ENCODE assay signal across 25 mouse cellular contexts in the genomic region with DNA sequence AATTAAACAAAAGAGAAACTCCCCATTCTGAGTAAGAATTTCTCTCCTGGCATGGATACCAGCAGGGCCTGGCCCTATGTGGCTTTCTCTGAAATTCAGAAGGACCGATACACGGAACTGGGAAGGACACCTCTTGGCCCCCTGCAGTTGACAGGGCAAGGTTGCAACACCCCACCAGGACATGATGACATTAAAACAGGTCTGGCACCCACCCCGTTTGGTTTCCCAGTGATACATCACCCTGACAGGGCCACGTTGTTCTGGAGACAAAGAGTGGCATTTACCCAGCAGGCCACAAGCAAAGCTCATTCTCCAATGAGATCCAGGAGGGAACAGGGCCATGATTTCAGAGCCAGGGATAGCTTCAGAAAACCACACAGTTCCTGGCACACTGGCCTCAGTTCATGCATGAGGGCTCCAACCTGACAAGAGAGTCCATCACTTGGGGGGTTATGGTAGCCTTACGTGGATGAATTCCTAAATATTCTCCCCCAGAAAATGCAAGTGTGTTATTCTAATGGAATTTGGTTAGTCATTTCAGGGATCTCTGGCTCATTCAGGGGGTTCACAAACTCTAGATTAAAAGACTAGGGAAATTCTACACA. TPM values are rescaled to one million over a fixed set of nuclear protein-coding genes. Genes with fewer than 3 reads are reported as not detected.
A peak's percentile ranks its signal among the peaks of the same experiment; 100 is the strongest.
DNase-seq lines count a peak whose midpoint lies in the region; ATAC-seq and TF ChIP-seq lines count a peak whose summit lies in the region.
"Had no signal": no experiment of that assay in that cellular context is flagged by ENCODE, and none has a peak within 500 bp of the region (broad histone marks: within the 10 kb centered on the region; RNA-seq: fewer than 3 reads in every experiment).

No protein-coding gene starts in this region.

- H3K9me3 ChIP-seq in hindbrain, postnatal 0 days (ENCODE audit: low read length) = no peaks in the 10 kb centered on the region
- no peaks in the 10 kb centered on the region for H3K9me3 ChIP-seq in hindbrain, embryonic 10.5 days
- H3K9me3 ChIP-seq: embryonic facial prominence, embryonic 15.5 days; forebrain, embryonic 15.5 days; hindbrain, embryonic 15.5 days had no signal

- no peak for ATAC-seq in hindbrain, postnatal 0 days
- ATAC-seq: forebrain, embryonic 15.5 days; inflammation-experienced regulatory T-cells, adult 6 months; intestine, postnatal 0 days had no signal

- DNase-seq in adrenal gland, adult 8-10 months = peak; percentile 57
- DNase-seq in adrenal gland, adult 18-20 months (ENCODE audit: low spot score in 2 of 2) = no peak
- DNase-seq in hindbrain, postnatal 0 days (ENCODE audit: low spot score) = peak; percentile 27
- no peak for DNase-seq in hindbrain, embryonic 10.5 days (ENCODE audit: low spot score)
- peak; percentile 77 for DNase-seq in Muller cell, postnatal 12 days (ENCODE audit: inconsistent ontology term)
- DNase-seq in brain, adult 2 months (ENCODE audit: low read depth, low spot score) = peak; percentile 52
- no peak for DNase-seq in right cerebral cortex, adult 18-20 months
- DNase-seq: cerebellum, adult 18-20 months; cerebellum, postnatal 14 days; embryo, embryonic 11 days; heart, adult 2 months had no signal

- no peaks in the 10 kb centered on the region for H3K36me3 ChIP-seq in hindbrain, postnatal 0 days (ENCODE audit: insufficient read depth, low read length)
- H3K36me3 ChIP-seq in hindbrain, embryonic 10.5 days = no peaks in the 10 kb centered on the region
- H3K36me3 ChIP-seq: embryonic facial prominence, embryonic 15.5 days; forebrain, embryonic 15.5 days; hindbrain, embryonic 15.5 days had no signal

- no peak for TF ChIP-seq CTCF in hindbrain, postnatal 0 days (IDR thresholded peaks at IDR 0.05; ENCODE audit: low read depth)

- no peak overlapping the region for H3K4me3 ChIP-seq in hindbrain, postnatal 0 days (ENCODE audit: low read length)
- no peak overlapping the region for H3K4me3 ChIP-seq in hindbrain, embryonic 10.5 days
- H3K4me3 ChIP-seq: embryonic facial prominence, embryonic 15.5 days; erythroblast, embryonic 14.5 days; forebrain, embryonic 15.5 days; heart, adult 2 months; hindbrain, embryonic 15.5 days had no signal

- H3K9ac ChIP-seq in hindbrain, postnatal 0 days (replicated peaks; ENCODE audit: low read length) = no peak overlapping the region
- H3K9ac ChIP-seq: embryonic facial prominence, embryonic 15.5 days; forebrain, embryonic 15.5 days; hindbrain, embryonic 15.5 days had no signal

- H3K27ac ChIP-seq in hindbrain, postnatal 0 days = no peak overlapping the region
- H3K27ac ChIP-seq in hindbrain, embryonic 10.5 days = no peak overlapping the region
- H3K27ac ChIP-seq: embryonic facial prominence, embryonic 15.5 days; forebrain, embryonic 15.5 days; heart, adult 2 months; hindbrain, embryonic 15.5 days had no signal

- H3K4me1 ChIP-seq in hindbrain, postnatal 0 days (ENCODE audit: insufficient read depth, low read length) = no peaks in the 10 kb centered on the region
- H3K4me1 ChIP-seq in hindbrain, embryonic 10.5 days (replicated peaks) = no peaks in the 10 kb centered on the region
- H3K4me1 ChIP-seq: embryonic facial prominence, embryonic 15.5 days; forebrain, embryonic 15.5 days; hindbrain, embryonic 15.5 days had no signal

- 56% methylated on average over 5 of the region's 5 CpGs for WGBS in hindbrain, postnatal 0 days
- WGBS in hindbrain, embryonic 10.5 days = 67% methylated on average over 5 of the region's 5 CpGs

- no peak overlapping the region for H3K4me2 ChIP-seq in hindbrain, postnatal 0 days (ENCODE audit: low read depth, low read length)
- H3K4me2 ChIP-seq: embryonic facial prominence, embryonic 15.5 days; forebrain, embryonic 15.5 days; heart, embryonic 11.5 days; hindbrain, embryonic 15.5 days had no signal

- H3K27me3 ChIP-seq in hindbrain, postnatal 0 days (ENCODE audit: insufficient read depth, low read length) = no peaks in the 10 kb centered on the region
- H3K27me3 ChIP-seq in hindbrain, embryonic 10.5 days (ENCODE audit: insufficient read depth, poor library complexity, severe bottlenecking) = no peaks in the 10 kb centered on the region
- H3K27me3 ChIP-seq: embryonic facial prominence, embryonic 15.5 days; forebrain, embryonic 15.5 days; hindbrain, embryonic 15.5 days had no signal

RNA-seq across cellular contexts. Expression of a gene that starts 32.4 kb away (rescaled TPM):
- total RNA-seq in adrenal gland, adult 8-10 months (2022) = under 1 TPM in 2 of 4 experiments, not detected in 2; 0.35 to 0.84 TPM
- under 1 TPM in 1 of 2 experiments, not detected in 1; 0.50 TPM for total RNA-seq in adrenal gland, adult 18-20 months (2021)
- 0.04 TPM in 1 of 2 replicates, not detected in the other for total RNA-seq in hindbrain, postnatal 0 days (2014; rRNA removed)
- polyA plus RNA-seq in hindbrain, postnatal 0 days (2015; fragmentation: Nextera tagmentation; extraction: Ambion mirVana) = 0.20 and 0.24 TPM in 2 replicates
- polyA plus RNA-seq in hindbrain, embryonic 10.5 days (2016; fragmentation: Nextera tagmentation; extraction: Ambion mirVana) = 0.18 TPM in 1 of 2 replicates, not detected in the other
- total RNA-seq: common myeloid progenitor, adult 5-6 weeks; gastrocnemius, adult 8-10 months; heart, adult 2 months; heart, postnatal 25 days; MEL had no signal
- polyA plus RNA-seq: C2C12; forebrain, embryonic 11.5 days; hindbrain, embryonic 11.5 days had no signal

Comparison
In these comparisons a context has a peak if more than half of its experiments do, and no peak if none do; other contexts are left out.
1. DNase-seq: peak in adrenal gland, adult 8-10 months (single experiment), hindbrain, postnatal 0 days (single experiment), Muller cell, postnatal 12 days (single experiment) and brain, adult 2 months (single experiment); none in adrenal gland, adult 18-20 months (0 of 2), hindbrain, embryonic 10.5 days (single experiment) and right cerebral cortex, adult 18-20 months (single experiment).